Mouse (Mus musculus) forebrain, postnatal 0 days (tissue): ENCODE measurements around the gene Pou2f3. TPM values are rescaled to one million over a fixed set of nuclear protein-coding genes. Genes with fewer than 3 reads are reported as not detected.

Experiments used
- ATAC-seq: fragments of 200-750 bp; cut with Nextera tagmentation; 2 replicates; pipeline ENCODE4 v1.8.0; 2017; ENCODE audit warnings: mild to moderate bottlenecking, moderate library complexity
- DNase-seq: peaks from one replicate; pipeline ENCODE4 v3.0.0-alpha.2; 2015
- H3K27ac ChIP-seq: fragments of 300-500 bp; sonication (generic); 2 replicates; pipeline ENCODE4 v1.5.1; 2014; ENCODE audit warnings: low read depth, mild to moderate bottlenecking, antibody characterized with exemption, low read length, moderate library complexity, mixed read lengths
- H3K27me3 ChIP-seq: fragments of 300-500 bp; sonication (generic); 2 replicates; pipeline ENCODE4 v1.6.1; 2014; ENCODE audit warnings: mild to moderate bottlenecking, low read length, mixed read lengths; ENCODE audit not compliant: insufficient read depth
- H3K36me3 ChIP-seq: fragments of 300-500 bp; sonication (generic); 2 replicates; pipeline ENCODE4 v1.6.1; 2014; ENCODE audit warnings: mild to moderate bottlenecking, moderate library complexity; ENCODE audit not compliant: insufficient read depth
- H3K4me1 ChIP-seq: fragments of 300-500 bp; sonication (generic); 2 replicates; pipeline ENCODE4 v1.6.1; 2014; ENCODE audit warnings: antibody characterized with exemption; ENCODE audit not compliant: insufficient read depth
- H3K4me2 ChIP-seq: fragments of 300-500 bp; sonication (generic); 2 replicates; pipeline ENCODE4 v1.6.1; 2014; ENCODE audit warnings: low read depth, mild to moderate bottlenecking, moderate library complexity
- H3K4me3 ChIP-seq: fragments of 300-500 bp; sonication (generic); 2 replicates; pipeline ENCODE4 v1.5.1; 2014; ENCODE audit warnings: low read depth, low read length, mixed read lengths
- H3K9ac ChIP-seq: fragments of 300-500 bp; sonication (generic); 2 replicates; pipeline ENCODE4 v1.6.1; 2014; ENCODE audit warnings: mild to moderate bottlenecking
- H3K9me3 ChIP-seq: fragments of 300-500 bp; sonication (generic); 2 replicates; pipeline ENCODE4 v1.6.1; 2016; ENCODE audit warnings: low read length
- CTCF ChIP-seq: sonication (generic); IDR thresholded peaks from 2 replicates; pipeline ENCODE4 v1.5.1; 2016; ENCODE audit warnings: antibody characterized with exemption, control low read depth, low read depth
- WGBS: fragments of 180-500 bp; shearing (Covaris S2); extraction: QIAGEN DNeasy Blood & Tissue Kit; methylation state at CpG from one replicate; pipeline ENCODE4 v1.1.7; 2014; 5-methylcytosine and 5-hydroxymethylcytosine counted together
- polyA plus RNA-seq: library from polyadenylated mRNA; unstranded; fragments of >200 nt; fragmentation: Nextera tagmentation; extraction: Ambion mirVana; gene quantifications from 2 replicates; pipeline ENCODE4 v1.2.1, GENCODE M21; 2015
- total RNA-seq: library from RNA; depleted of rRNA; stranded (reverse); fragments of >200 nt; gene quantifications from 2 replicates; pipeline ENCODE4 v1.2.3, GENCODE M21; 2014

Gene Pou2f3
- total and polyA plus RNA-seq, 2 experiments from 2014 or later = not detected

- H3K4me2 ChIP-seq = no peak overlapping the region
- TF ChIP-seq CTCF = no peak
- no peaks in the 10 kb centered on the region for H3K4me1 ChIP-seq
- H3K4me3 ChIP-seq = no peak overlapping the region
- whole genome bisulfite sequencing = 93% methylated on average over 4 of the region's 4 CpGs
- no peaks in the 10 kb centered on the region for H3K36me3 ChIP-seq
- H3K27me3 ChIP-seq = no peaks in the 10 kb centered on the region
- H3K9me3 ChIP-seq = no peaks in the 10 kb centered on the region
- no peak overlapping the region for H3K9ac ChIP-seq
- DNase-seq = no peak
- no peak for ATAC-seq
- no peak overlapping the region for H3K27ac ChIP-seq
Observed at GRCm38 (mm10) chr9:43145196-43145595, 65.0 kb downstream of the Pou2f3 start.

DNA sequence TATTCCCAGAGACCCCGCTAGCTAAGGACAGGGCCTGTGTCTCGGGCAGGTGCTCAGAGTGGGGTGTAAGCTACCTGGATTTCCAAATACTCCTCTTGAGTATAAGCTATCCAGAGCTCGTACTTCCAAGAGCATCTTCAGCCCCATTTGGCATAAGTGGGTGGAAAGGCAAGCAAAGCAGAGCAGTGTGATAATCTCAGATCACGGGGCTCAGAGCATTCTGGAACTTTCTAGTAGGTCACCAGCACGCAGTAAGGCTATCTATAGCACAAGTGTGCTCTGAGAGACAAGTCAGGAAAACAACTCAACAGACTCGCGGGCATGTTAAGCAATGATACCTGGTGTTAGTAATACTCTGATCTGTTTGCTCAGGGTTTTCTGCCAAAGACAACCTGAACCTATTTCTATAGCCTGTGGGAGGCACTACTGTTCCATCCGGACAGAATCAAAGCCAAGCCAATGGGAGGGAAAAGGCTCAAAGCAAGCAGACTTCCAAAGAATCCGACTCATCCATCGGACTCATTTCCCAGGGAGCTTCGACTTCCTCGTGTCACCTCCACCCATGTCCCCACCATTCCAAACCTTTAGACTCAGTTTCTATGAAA lies 65.9 kb downstream of the Pou2f3 start:
- no peak overlapping the region for H3K4me3 ChIP-seq
- ATAC-seq (no peak), DNase-seq (no peak)
- no peaks in the 10 kb centered on the region for H3K4me1 ChIP-seq
- H3K36me3 ChIP-seq = no peaks in the 10 kb centered on the region
- H3K27me3 ChIP-seq = no peaks in the 10 kb centered on the region
- TF ChIP-seq CTCF = peak; percentile 48
- 72% methylated on average over 12 of the region's 12 CpGs for WGBS
- no peaks in the 10 kb centered on the region for H3K9me3 ChIP-seq
- no peak overlapping the region for H3K9ac ChIP-seq
- no peak overlapping the region for H3K4me2 ChIP-seq
- no peak overlapping the region for H3K27ac ChIP-seq

- Histone ChIP-seq H3K4me3 (no peak overlapping the region), H3K27me3 (no peaks in the 10 kb centered on the region), H3K4me1 (no peaks in the 10 kb centered on the region), H3K9me3 (no peaks in the 10 kb centered on the region), H3K27ac (no peak overlapping the region), H3K4me2 (no peak overlapping the region), H3K36me3 (no peaks in the 10 kb centered on the region), H3K9ac (no peak overlapping the region)
- peak; percentile 47; the same call in 1 of the 2 replicates for ATAC-seq
- peak; percentile 93 for TF ChIP-seq CTCF
- DNase-seq = peak; percentile 81
- 9% methylated on average over 4 of the region's 4 CpGs for WGBS
Observed at GRCm38 (mm10) chr9:43141839-43142238, 68.3 kb downstream of the Pou2f3 start.

DNA sequence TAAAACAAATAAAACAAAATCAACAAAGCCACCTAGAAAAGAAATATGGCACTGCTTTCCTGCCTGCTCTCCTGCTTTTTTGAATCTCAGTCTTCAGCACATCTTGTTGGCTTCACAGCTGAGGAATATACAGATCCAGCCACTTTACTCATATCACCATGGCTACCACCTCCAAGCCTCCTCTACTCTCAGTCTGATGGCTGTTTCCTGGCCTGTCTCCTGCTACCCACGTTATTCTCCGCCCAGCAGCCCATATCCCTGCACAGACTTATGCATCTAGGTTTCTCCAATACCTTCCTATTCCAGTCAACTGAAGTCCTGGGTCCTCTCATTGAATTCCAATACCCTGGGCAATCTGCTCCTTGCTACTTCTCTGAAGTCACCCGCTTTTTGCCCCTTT lies 76.6 kb downstream of the Pou2f3 start:
- no peaks in the 10 kb centered on the region for H3K27me3 ChIP-seq
- no peak for TF ChIP-seq CTCF
- no peak overlapping the region for H3K27ac ChIP-seq
- H3K9ac ChIP-seq = no peak overlapping the region
- DNase-seq (no peak), ATAC-seq (0 out of 2 replicates have a peak, but pooled peaks have one; percentile 40)
- no peak overlapping the region for H3K4me2 ChIP-seq
- H3K9me3 ChIP-seq = no peaks in the 10 kb centered on the region
- H3K4me1 ChIP-seq = no peaks in the 10 kb centered on the region
- H3K4me3 ChIP-seq = no peak overlapping the region
- H3K36me3 ChIP-seq = no peaks in the 10 kb centered on the region
- 73% methylated on average over 3 of the region's 3 CpGs for WGBS

DNA sequence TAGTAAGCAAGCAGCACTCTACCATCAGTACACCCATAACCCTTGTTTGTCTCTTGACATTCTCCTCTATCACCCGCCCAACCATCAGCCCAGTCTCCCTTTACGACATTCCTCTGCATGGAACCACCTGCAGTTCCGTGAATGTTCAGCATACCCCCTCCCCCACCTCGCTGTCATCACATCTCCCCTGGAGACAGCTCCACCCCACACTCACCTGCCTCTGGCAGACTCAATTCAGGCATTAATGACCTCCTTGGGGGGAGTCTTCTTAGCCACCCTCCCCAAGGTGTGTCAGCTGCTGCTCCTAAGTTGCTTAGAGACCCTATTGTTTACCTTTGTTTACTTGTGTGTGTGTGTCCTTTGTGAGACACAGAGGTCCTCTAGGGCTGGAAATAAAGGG lies 77.8 kb downstream of the Pou2f3 start:
- H3K27ac ChIP-seq = no peak overlapping the region
- DNase-seq = no peak
- no peak overlapping the region for H3K4me2 ChIP-seq
- H3K36me3 ChIP-seq = no peaks in the 10 kb centered on the region
- no peak for TF ChIP-seq CTCF
- no peaks in the 10 kb centered on the region for H3K27me3 ChIP-seq
- WGBS = 35% methylated on average over 4 of the region's 4 CpGs
- no peak overlapping the region for H3K4me3 ChIP-seq
- no peaks in the 10 kb centered on the region for H3K4me1 ChIP-seq
- ATAC-seq = no peak
- no peak overlapping the region for H3K9ac ChIP-seq
- no peaks in the 10 kb centered on the region for H3K9me3 ChIP-seq

GRCm38 (mm10) chr9:43131940-43132339 lies 78.2 kb downstream of the Pou2f3 start:
- ATAC-seq = no peak
- H3K27ac ChIP-seq = no peak overlapping the region
- no peak overlapping the region for H3K4me2 ChIP-seq
- no peaks in the 10 kb centered on the region for H3K4me1 ChIP-seq
- no peak for TF ChIP-seq CTCF
- DNase-seq = no peak
- H3K27me3 ChIP-seq = no peaks in the 10 kb centered on the region
- 74% methylated on average over 5 of the region's 5 CpGs for WGBS
- no peaks in the 10 kb centered on the region for H3K36me3 ChIP-seq
- no peak overlapping the region for H3K4me3 ChIP-seq
- no peaks in the 10 kb centered on the region for H3K9me3 ChIP-seq
- H3K9ac ChIP-seq = no peak overlapping the region

DNA sequence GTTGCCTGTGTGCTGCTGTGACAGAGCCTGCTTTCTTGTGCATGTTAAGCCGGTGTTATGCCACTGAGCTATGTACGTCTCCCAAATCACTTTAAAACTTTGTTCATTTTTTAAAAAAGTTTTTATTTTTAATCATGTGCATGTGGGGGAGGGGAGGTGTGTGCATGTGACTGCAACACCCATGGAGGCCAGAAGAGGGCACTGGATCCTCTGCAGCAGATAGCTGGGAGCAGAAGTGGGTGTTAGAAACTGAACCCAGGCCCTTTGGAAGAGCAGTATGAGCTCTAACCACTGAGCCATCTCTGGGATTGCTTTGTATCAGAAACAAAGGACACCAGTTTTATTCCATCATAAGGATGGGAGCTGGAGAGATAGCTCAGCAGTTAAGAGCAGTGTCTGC lies 79.5 kb downstream of the Pou2f3 start:
- ATAC-seq = no peak
- WGBS = 94% methylated on average over 2 of the region's 2 CpGs

More for the DNA sequence above, 79.5 kb downstream of the Pou2f3 start:
- Histone ChIP-seq H3K4me3 (no peak overlapping the region), H3K4me1 (no peaks in the 10 kb centered on the region), H3K9ac (no peak overlapping the region), H3K36me3 (no peaks in the 10 kb centered on the region), H3K9me3 (no peaks in the 10 kb centered on the region), H3K27ac (no peak overlapping the region), H3K4me2 (no peak overlapping the region), H3K27me3 (no peaks in the 10 kb centered on the region)
- DNase-seq = no peak
- TF ChIP-seq CTCF = no peak
